Comparison of ENCODE assay signal across 21 mouse cellular contexts in the genomic region with DNA sequence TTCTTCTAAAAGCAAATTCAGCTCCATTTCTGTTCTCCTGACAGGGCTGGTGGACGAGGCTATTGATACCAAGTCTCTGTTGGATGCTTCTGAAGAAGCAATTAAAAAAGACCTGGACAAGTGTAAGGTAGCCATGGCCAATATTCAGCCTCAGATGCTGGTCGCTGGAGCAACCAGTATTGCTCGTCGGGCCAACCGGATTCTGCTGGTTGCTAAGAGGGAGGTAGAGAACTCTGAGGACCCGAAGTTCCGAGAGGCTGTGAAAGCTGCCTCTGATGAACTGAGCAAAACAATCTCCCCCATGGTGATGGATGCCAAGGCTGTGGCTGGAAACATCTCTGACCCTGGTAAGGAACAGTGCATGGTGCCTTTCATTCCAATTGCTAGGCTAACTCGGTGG. TPM values are rescaled to one million over a fixed set of nuclear protein-coding genes. Genes with fewer than 3 reads are reported as not detected.
DNase-seq lines count a peak whose midpoint lies in the region; ATAC-seq lines count a peak whose summit lies in the region.
"Had no signal": no experiment of that assay in that cellular context is flagged by ENCODE, and none has a peak within 500 bp of the region (broad histone marks: within the 10 kb centered on the region; RNA-seq: fewer than 3 reads in every experiment).

No protein-coding gene starts in this region.

- no peak for DNase-seq in frontal cortex, postnatal 25 days (ENCODE audit: low spot score in 2 of 2)
- DNase-seq in left cerebral cortex, adult 11 months (ENCODE audit: low spot score), result peak; percentile 34
- no peak for DNase-seq in left cerebral cortex, postnatal 4 days
- DNase-seq in frontal cortex, postnatal 10 days (ENCODE audit: low spot score in 2 of 2), result peak; percentile 31 to 59
- peak; percentile 73 for DNase-seq in layer of hippocampus, adult 9-11 months
- no peak for DNase-seq in c-Kit-positive CD71-positive TER-119-positive erythroid progenitor cells, embryonic 14.5 days (ENCODE audit: low spot score)
- DNase-seq in gastrocnemius, postnatal 14 days, result no peak
- DNase-seq: adrenal gland, adult 8-10 months; cerebellum, postnatal 10 days; gastrocnemius, postnatal 10 days; heart, adult 11 months; kidney, adult 11 months; kidney, postnatal 36 days; lung, adult 18-20 months; lung, postnatal 10 days; thymus, adult 2 months; thymus, postnatal 4 days had no signal

- ATAC-seq in frontal cortex, adult (ENCODE audit: low TSS enrichment), result peak; percentile 44
- ATAC-seq: forebrain, embryonic 16.5 days; liver, embryonic 12.5 days; Patski had no signal

- intact Hi-C loops in left cerebral cortex, postnatal 4 days (cut with DNase I), result loop anchor here (10.0 kb wide), 1 partner anchor 296 kb away; no protein-coding TSS in a partner anchor
- intact Hi-C loops in gastrocnemius, postnatal 14 days (cut with DNase I; ENCODE audit: low total_unique reads), result loop anchor here (10.0 kb wide), 1 partner anchor 94 kb away; no protein-coding TSS in a partner anchor

RNA-seq across cellular contexts. Expression of a gene that starts 31.9 kb away (rescaled TPM):
- total RNA-seq in left cerebral cortex, postnatal 4 days (2021), result 10 to 100 TPM; 89.5 to 93.0 TPM
- total RNA-seq in gastrocnemius, postnatal 14 days (2021), result 10 to 100 TPM; 35.9 to 45.5 TPM

RNA-seq across cellular contexts. Expression of a gene that starts 31.9 kb away (rescaled TPM):
- total RNA-seq in left cerebral cortex, postnatal 4 days (2021), result 10 to 100 TPM; 51.6 to 52.3 TPM
- 100 to 1,000 TPM in 1 of 2 experiments, 10 to 100 TPM in 1; 93.8 to 101 TPM for total RNA-seq in gastrocnemius, postnatal 14 days (2021)

Comparison
In these comparisons a context has a peak if more than half of its experiments do, and no peak if none do; other contexts are left out.
1. DNase-seq: peak in left cerebral cortex, adult 11 months (single experiment), frontal cortex, postnatal 10 days (2 of 2) and layer of hippocampus, adult 9-11 months (single experiment); none in frontal cortex, postnatal 25 days (0 of 2), left cerebral cortex, postnatal 4 days (single experiment), c-Kit-positive CD71-positive TER-119-positive erythroid progenitor cells, embryonic 14.5 days (single experiment) and gastrocnemius, postnatal 14 days (single experiment).